Mouse (Mus musculus) fibroblast of lung, adult 2 months (primary cell): Measurements from ENCODE around the gene Rasl10a.

Source experiments
- DNase-seq: peaks from one replicate; pipeline ENCODE4 v3.0.0-alpha.2; 2011; ENCODE audit warnings: low read depth

Gene Rasl10a

GRCm38 (mm10) chr11:5057856-5058641, at the start of gene Rasl10a:
Rasl10a (plus strand) TSS chr11:5058128.
- DNase-seq, result no peak

- no peak for DNase-seq
Measured at GRCm38 (mm10) chr11:5008867-5009266, 49.1 kb upstream of the Rasl10a start.

DNA sequence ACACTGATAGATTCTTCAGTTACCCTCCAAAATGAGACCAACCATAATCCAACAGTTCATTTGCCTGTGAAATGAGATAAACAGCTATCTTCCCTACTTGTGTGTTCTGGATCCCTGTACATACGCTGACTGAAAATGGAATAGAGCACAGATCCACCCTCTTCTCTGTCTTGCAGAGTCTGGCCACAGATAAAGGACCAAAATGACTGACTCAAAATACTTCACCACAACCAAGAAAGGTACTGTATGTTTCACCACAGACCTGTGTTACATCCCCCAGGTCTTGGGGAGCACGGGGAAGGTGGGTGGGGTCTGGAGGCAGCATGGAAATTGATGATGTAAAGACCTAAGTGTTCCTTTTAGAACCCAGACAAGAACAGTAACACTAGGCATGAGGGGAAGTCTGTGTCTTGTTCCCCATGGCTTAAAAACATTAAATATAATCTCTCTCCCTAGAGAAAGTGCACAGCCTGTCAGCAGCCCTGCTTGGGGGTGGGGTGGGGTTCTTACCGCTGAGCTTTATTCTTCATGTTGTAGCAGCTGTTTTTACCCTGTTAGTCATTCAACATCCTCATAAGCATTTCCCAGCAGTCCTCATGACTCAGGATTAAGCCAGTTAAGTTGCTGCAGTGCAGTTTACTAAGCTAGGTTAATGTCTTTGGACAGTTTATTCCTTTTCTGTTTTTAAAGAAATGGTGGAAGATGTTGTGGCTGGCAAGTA, 48.4 kb upstream of the Rasl10a start:
- peak; percentile 87 for DNase-seq

GRCm38 (mm10) chr11:5010205-5010604, 47.7 kb upstream of the Rasl10a start:
- peak; percentile 37 for DNase-seq

- DNase-seq, result no peak
Measured at GRCm38 (mm10) chr11:5011480-5011879, 46.4 kb upstream of the Rasl10a start.

- no peak for DNase-seq
Measured at GRCm38 (mm10) chr11:5012213-5012715, 45.7 kb upstream of the Rasl10a start.

GRCm38 (mm10) chr11:5015720-5016119, 42.2 kb upstream of the Rasl10a start:
- DNase-seq, result peak; percentile 82

- peak; percentile 46 for DNase-seq
Measured at GRCm38 (mm10) chr11:5016286-5016685, 41.6 kb upstream of the Rasl10a start.

- DNase-seq, result no peak
Measured at GRCm38 (mm10) chr11:5017506-5017905, 40.4 kb upstream of the Rasl10a start.

GRCm38 (mm10) chr11:5025108-5025507, 32.8 kb upstream of the Rasl10a start:
- DNase-seq, result no peak

GRCm38 (mm10) chr11:5028228-5028627, 29.7 kb upstream of the Rasl10a start:
- no peak for DNase-seq

DNA sequence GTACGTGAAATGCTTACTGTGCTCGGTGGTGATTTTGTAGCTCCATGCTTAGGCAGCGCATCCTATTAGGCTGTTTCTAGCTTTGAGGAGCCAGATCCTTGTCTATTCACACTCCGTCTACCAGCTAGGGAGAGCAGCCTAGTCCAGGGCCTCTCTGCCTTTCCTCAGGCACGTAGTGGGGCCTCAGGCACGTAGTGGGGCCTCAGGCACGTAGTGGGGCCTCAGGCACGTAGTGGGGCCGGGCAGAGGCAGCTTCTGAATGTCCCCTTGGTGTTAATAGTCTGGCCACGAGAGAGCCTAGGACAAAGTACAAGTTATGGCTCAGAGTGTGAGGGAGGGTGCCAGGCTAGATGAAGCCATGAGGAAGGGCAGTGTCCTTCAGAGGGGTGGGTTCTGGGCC, 25.2 kb upstream of the Rasl10a start:
- DNase-seq, result no peak

GRCm38 (mm10) chr11:5033136-5033535, 24.8 kb upstream of the Rasl10a start:
- DNase-seq, result no peak

GRCm38 (mm10) chr11:5035421-5035820, 22.5 kb upstream of the Rasl10a start:
- no peak for DNase-seq

- DNase-seq, result no peak
Measured at GRCm38 (mm10) chr11:5037146-5037854, 20.6 kb upstream of the Rasl10a start.

DNA sequence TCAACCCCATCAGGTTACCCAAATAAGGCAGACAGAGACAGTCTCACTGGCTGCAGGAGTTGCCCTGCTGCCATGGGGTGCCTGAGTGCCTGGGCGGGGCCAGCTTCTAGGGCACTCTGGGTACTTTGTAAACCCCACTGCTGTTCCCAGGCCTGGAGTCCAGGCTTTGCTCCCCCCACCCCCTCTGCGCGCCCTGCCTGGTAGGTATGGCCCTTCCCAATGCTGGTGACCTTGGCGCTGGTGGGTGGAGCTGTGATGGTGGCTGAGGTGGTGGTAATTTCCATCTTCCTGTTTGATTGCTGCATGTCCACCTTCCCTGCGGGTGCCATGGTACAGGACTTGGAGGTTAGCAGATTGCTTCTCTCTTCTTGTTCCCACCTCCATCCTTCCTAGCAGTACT, 17.3 kb upstream of the Rasl10a start:
- no peak for DNase-seq

DNA sequence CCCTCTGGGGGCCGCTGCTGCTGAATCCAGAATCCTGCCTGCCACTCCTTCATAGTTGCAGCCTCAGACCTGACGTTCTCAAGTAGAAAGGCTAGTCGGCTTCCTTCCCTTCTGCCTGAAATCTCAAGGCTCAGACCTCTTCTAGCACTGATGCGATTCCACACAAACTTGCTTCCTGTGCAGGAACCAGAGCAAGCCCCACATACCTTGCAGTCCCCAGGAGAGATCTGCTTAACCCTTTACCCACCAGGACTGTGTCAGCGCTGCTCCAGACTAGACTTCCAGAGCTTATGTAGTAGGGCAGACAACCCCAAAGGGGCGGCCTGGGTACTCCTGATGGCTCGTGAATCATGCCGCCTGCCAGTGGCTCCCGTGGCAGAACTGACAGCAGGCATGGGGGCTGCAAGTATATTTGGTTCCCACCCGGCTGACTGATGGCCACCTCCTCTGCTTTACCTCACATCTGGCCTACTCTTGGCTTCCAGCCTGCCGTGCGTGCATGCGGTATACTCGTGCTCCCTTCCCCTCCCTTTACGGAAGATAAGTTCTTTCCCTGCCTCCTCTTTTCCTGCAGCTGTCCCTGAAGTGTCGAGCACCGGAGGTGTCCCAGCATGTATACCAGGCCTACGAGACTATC, 16.7 kb upstream of the Rasl10a start:
- DNase-seq, result no peak

DNA sequence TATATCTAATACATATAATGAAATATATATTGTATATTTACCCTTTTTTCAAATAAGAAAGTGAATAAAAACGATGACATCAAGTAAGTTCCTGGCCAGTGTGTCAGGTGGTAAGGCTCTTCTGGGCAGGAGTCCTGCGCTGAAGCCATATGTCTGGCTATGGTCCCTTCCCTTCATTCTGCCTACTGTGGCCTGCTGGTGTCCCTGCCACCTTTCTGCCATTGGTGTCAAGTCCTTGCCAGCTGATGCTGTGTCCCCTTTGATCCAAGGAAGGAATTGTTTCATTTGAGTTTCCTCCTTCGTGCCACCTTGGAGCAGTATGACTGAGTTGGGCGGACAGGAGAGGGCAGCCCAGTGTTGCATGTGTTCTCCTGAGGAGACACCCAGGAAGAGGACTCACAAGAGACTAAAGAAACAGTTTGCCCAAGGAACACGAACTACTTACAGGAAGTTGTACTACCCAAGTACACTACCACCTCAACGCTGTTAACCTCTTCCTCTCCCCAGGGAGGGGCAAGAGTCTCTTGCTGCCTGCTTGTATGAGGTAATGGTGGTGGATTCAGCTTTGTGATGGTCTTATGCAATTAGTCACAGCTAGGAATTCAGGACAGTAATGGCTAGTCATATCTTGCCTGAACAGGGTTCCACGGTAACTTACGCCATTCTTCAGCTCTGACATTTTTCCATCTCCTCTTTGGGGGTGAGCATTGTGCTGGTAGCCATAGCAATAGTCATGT, 15.1 kb upstream of the Rasl10a start:
- DNase-seq, result no peak

- no peak for DNase-seq
Measured at GRCm38 (mm10) chr11:5046321-5046926, 11.5 kb upstream of the Rasl10a start.

- no peak for DNase-seq
Measured at GRCm38 (mm10) chr11:5051629-5052028, 6.3 kb upstream of the Rasl10a start.
